Mouse (Mus musculus): ENCODE data around the gene Ssxa1. TPM values are rescaled to one million over a fixed set of nuclear protein-coding genes. Genes with fewer than 3 reads are reported as not detected.

Ssxa1 gene
- total RNA-seq (2023), result not detected

GRCm38 (mm10) chrX:21115520-21115919, at the start of gene Ssxa1:
Gene Ssxa1, plus strand, starts transcription at chrX:21115820.

GRCm38 (mm10) chrX:21068106-21068505, 47.5 kb upstream of the Ssxa1 start, which contains the start of gene Spaca5:
Gene Spaca5, plus strand, starts transcription at chrX:21068406.

GRCm38 (mm10) chrX:21088983-21089866, 26.4 kb upstream of the Ssxa1 start, which contains the start of gene Zfp300:
Gene Zfp300, minus strand, starts transcription at chrX:21089527.

Other genes starting within 250 kb of the Ssxa1 start
- gene Timp1, start 245.7 kb upstream of the Ssxa1 start, total RNA-seq (2023), result under 1 TPM in 1 of 2 experiments, not detected in 1; 0.82 TPM
- 1 to 10 TPM; 1.8 to 2.2 TPM for gene Syn1, start 194.8 kb upstream of the Ssxa1 start, total RNA-seq (2023)
- 100 to 1,000 TPM; 418 to 461 TPM for gene Cfp, start 184.3 kb upstream of the Ssxa1 start, total RNA-seq (2023)
- gene Elk1, start 165.2 kb upstream of the Ssxa1 start, total RNA-seq (2023), result 10 to 100 TPM; 15.4 to 17.0 TPM
- 10 to 100 TPM; 19.2 to 27.6 TPM for gene Uxt, start 153.8 kb upstream of the Ssxa1 start, total RNA-seq (2023)
- gene Zfp182, start 53.5 kb upstream of the Ssxa1 start, total RNA-seq (2023), result 10 to 100 TPM; 16.2 to 23.3 TPM
- not detected for gene Spaca5, start 47.4 kb upstream of the Ssxa1 start, total RNA-seq (2023)
- under 1 TPM in 1 of 2 experiments, not detected in 1; 0.58 TPM for gene Zfp300, start 26.3 kb upstream of the Ssxa1 start, total RNA-seq (2023)
- not detected for gene Gm21876, start 59.8 kb downstream of the Ssxa1 start, total RNA-seq (2023)

Data from monocyte, adult 59 days (primary cell).